Mouse (Mus musculus) C2C12 (cell line): ENCODE data around the gene Atg16l1. TPM values are rescaled to one million over a fixed set of nuclear protein-coding genes. Genes with fewer than 3 reads are reported as not detected.
A peak's percentile ranks its signal among the peaks of the same experiment; 100 is the strongest.

Experiments
- H3K27me3 ChIP-seq: one replicate; pipeline ENCODE4 v1.6.1; 2011; ENCODE audit not compliant: control insufficient read depth, insufficient read depth, insufficient read length
- H3K36me3 ChIP-seq: one replicate; pipeline ENCODE4 v1.6.1; 2011; ENCODE audit not compliant: control insufficient read depth, insufficient read depth
- H3K4me3 ChIP-seq: one replicate; pipeline ENCODE4 v1.5.1; 2011; ENCODE audit warnings: mild to moderate bottlenecking, control low read depth; ENCODE audit not compliant: poor library complexity, insufficient read depth, severe bottlenecking
- H3K79me2 ChIP-seq: one replicate; pipeline ENCODE4 v1.6.1; 2011; ENCODE audit not compliant: control insufficient read depth, insufficient read depth
- H3K79me3 ChIP-seq: one replicate; pipeline ENCODE4 v1.6.1; 2011; ENCODE audit warnings: low read depth, control low read depth
- H3ac ChIP-seq: one replicate; pipeline ENCODE3; 2011; ENCODE audit warnings: low read depth; ENCODE audit not compliant: control insufficient read depth, insufficient read length
- CEBPB ChIP-seq: IDR thresholded peaks from one replicate; pipeline ENCODE4 v1.6.1; 2011; ENCODE audit warnings: low read depth, mild to moderate bottlenecking, control low read depth, moderate library complexity
- CTCF ChIP-seq: IDR thresholded peaks from one replicate; pipeline ENCODE4 v1.5.1; 2011; ENCODE audit not compliant: control insufficient read depth, insufficient read depth, insufficient read length
- FOSL1 ChIP-seq: IDR thresholded peaks from one replicate; pipeline ENCODE4 v1.8.0; 2011; ENCODE audit warnings: mild to moderate bottlenecking, low read length; ENCODE audit not compliant: poor library complexity, insufficient read depth, severe bottlenecking
- MAX ChIP-seq: IDR thresholded peaks from one replicate; pipeline ENCODE4 v1.6.1; 2011; ENCODE audit warnings: mild to moderate bottlenecking, control low read depth
- MYOD1 ChIP-seq: IDR thresholded peaks from one replicate; pipeline ENCODE4 v1.6.1; 2011; ENCODE audit warnings: low read depth; ENCODE audit not compliant: control insufficient read depth, insufficient read length
- MYOG ChIP-seq: IDR thresholded peaks from one replicate; pipeline ENCODE4 v1.6.1; 2011; ENCODE audit not compliant: control insufficient read depth, insufficient read length; ENCODE audit errors: extremely low read depth
- USF1 ChIP-seq: IDR thresholded peaks from one replicate; pipeline ENCODE4 v1.6.1; 2011; ENCODE audit warnings: low read depth, mild to moderate bottlenecking, control low read depth, moderate library complexity
- polyA plus RNA-seq: library from polyadenylated mRNA; unstranded; fragments of >200 nt; fragmentation: generic; extraction: Trizol; gene quantifications from one replicate; pipeline ENCODE4 v1.2.1, GENCODE M21; 2012; ENCODE audit warnings: missing spikeins

The Atg16l1 gene
- polyA plus RNA-seq, 1 experiment, result 20.1 TPM

- no peaks in the 10 kb centered on the region for H3K27me3 ChIP-seq
- H3ac ChIP-seq, result no peak overlapping the region
Observed at GRCm38 (mm10) chr1:87779204-87779785, 23.6 kb downstream of the Atg16l1 start.

DNA sequence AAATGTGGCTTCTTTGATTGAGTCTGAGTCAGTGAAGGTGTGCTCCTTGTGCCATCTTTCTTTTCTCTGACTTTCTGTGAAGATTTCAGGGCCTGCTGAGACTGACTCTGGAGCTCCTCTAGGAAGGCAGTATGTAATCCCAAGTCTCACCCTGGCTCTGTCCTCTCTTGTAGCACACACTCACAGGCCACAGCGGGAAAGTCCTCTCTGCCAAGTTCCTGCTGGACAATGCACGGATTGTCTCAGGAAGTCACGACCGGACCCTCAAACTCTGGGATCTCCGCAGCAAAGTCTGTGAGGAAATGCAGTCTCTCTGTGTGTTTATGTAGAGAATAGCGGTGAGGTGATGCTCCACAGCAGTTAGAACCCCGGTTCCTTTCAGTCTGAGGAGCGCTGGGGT, 30.0 kb downstream of the Atg16l1 start:
- Histone ChIP-seq H3K36me3 (peaks cover 79% of the 10 kb centered on the region), H3K4me3 (no peak overlapping the region), H3K79me3 (no peaks in the 10 kb centered on the region), H3K27me3 (no peaks in the 10 kb centered on the region), H3K79me2 (no peaks in the 10 kb centered on the region), H3ac (no peak overlapping the region)
- TF ChIP-seq MAX (no peak), CTCF (no peak), USF1 (no peak), FOSL1 (no peak), MYOG (no peak), MYOD1 (no peak), CEBPB (no peak)

More at GRCm38 (mm10) chr1:87779204-87779785, 23.6 kb downstream of the Atg16l1 start:
- Histone ChIP-seq H3K79me3 (no peaks in the 10 kb centered on the region), H3K4me3 (no peak overlapping the region), H3K79me2 (no peaks in the 10 kb centered on the region), H3K36me3 (peaks cover 90% of the 10 kb centered on the region)
- TF ChIP-seq MAX (no peak), CTCF (no peak), USF1 (no peak), MYOD1 (no peak), CEBPB (no peak)

GRCm38 (mm10) chr1:87786251-87786650, 30.6 kb downstream of the Atg16l1 start:
- H3K79me2 ChIP-seq, result no peaks in the 10 kb centered on the region
- H3K4me3 ChIP-seq, result no peak overlapping the region
- peaks cover 79% of the 10 kb centered on the region for H3K36me3 ChIP-seq
- H3ac ChIP-seq, result no peak overlapping the region
- no peaks in the 10 kb centered on the region for H3K27me3 ChIP-seq
- no peaks in the 10 kb centered on the region for H3K79me3 ChIP-seq
- TF ChIP-seq CEBPB (no peak), MYOD1 (no peak), CTCF (no peak), USF1 (no peak), FOSL1 (no peak), MAX (no peak), MYOG (no peak)

DNA sequence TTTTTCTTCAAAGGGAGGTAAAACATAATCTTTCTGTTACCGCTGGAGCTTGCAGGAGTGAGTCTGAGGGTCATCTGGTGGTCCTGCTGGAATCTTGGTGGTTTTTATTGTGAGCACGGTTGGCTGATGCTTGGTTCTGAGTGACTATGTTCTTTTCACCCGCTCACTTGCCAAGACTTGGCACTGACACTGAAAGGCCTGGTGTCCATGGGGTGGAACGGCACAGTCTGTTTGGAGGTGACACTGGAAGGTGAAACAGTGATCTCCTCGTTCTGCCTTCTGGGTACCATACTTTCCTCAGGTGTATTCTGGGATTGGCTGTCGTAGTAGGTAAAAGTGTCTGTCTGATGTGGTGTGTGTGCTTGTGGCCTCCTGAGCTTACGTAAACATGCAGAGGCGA, 34.0 kb downstream of the Atg16l1 start:
- TF ChIP-seq CEBPB, result no peak
- no peak for TF ChIP-seq CTCF
- no peak for TF ChIP-seq MAX
- TF ChIP-seq MYOG, result no peak
- TF ChIP-seq USF1, result no peak
- no peak for TF ChIP-seq FOSL1
- no peak for TF ChIP-seq MYOD1
- Histone ChIP-seq H3K36me3 (peaks cover 81% of the 10 kb centered on the region), H3K4me3 (no peak overlapping the region), H3K27me3 (no peaks in the 10 kb centered on the region), H3K79me2 (no peaks in the 10 kb centered on the region), H3ac (no peak overlapping the region), H3K79me3 (no peaks in the 10 kb centered on the region)

GRCm38 (mm10) chr1:87792438-87793137, 36.9 kb downstream of the Atg16l1 start:
- H3K4me3 ChIP-seq, result no peak overlapping the region
- H3K79me3 ChIP-seq, result no peaks in the 10 kb centered on the region
- H3K27me3 ChIP-seq, result no peaks in the 10 kb centered on the region
- H3K36me3 ChIP-seq, result peaks cover 57% of the 10 kb centered on the region
- no peak overlapping the region for H3ac ChIP-seq
- TF ChIP-seq USF1 (no peak), MAX (peak; percentile 39), CTCF (no peak), FOSL1 (peak; percentile 67), MYOG (no peak)
- no peaks in the 10 kb centered on the region for H3K79me2 ChIP-seq

GRCm38 (mm10) chr1:87793138-87793449, 37.4 kb downstream of the Atg16l1 start:
- TF ChIP-seq MYOD1 (no peak), MAX (no peak), CTCF (no peak), USF1 (no peak), CEBPB (no peak), FOSL1 (no peak), MYOG (no peak)
- no peaks in the 10 kb centered on the region for H3K79me2 ChIP-seq
- H3ac ChIP-seq, result no peak overlapping the region
- no peak overlapping the region for H3K4me3 ChIP-seq
- no peaks in the 10 kb centered on the region for H3K27me3 ChIP-seq
- H3K36me3 ChIP-seq, result peaks cover 57% of the 10 kb centered on the region
- no peaks in the 10 kb centered on the region for H3K79me3 ChIP-seq
